Mouse (Mus musculus) E14TG2a.4 (cell line): ENCODE measurements around the gene Phlda1.

ENCODE experiments used
- CTCF ChIP-seq: conservative IDR thresholded peaks from 2 replicates; pipeline ENCODE4 v1.5.1; 2014; ENCODE audit warnings: low read length
- POU5F1 ChIP-seq: IDR thresholded peaks from 2 replicates; pipeline ENCODE4 v1.6.1; 2014; ENCODE audit warnings: low read length, borderline replicate concordance

GRCm38 (mm10) chr10:111530398-111530797 lies 24.3 kb downstream of the Phlda1 start:
- no peak for TF ChIP-seq CTCF
- no peak for TF ChIP-seq POU5F1
